Mouse (Mus musculus) hindbrain, postnatal 0 days (tissue): ENCODE measurements at regions not wholly inside any gene's neighbourhood (a gene's known extent, or its start where the extent isn't known, plus 50 kb on each side); places are given as distances from the start of the nearest gene placed in this dataset.

ENCODE experiments used
- ATAC-seq: fragments of 200-750 bp; cut with Nextera tagmentation; 2 replicates; pipeline ENCODE4 v1.8.0; 2017; ENCODE audit warnings: mild to moderate bottlenecking, moderate TSS enrichment, moderate library complexity
- DNase-seq: peaks from one replicate; pipeline ENCODE4 v3.0.0-alpha.2; 2015; ENCODE audit warnings: low spot score
- H3K27ac ChIP-seq: fragments of 300-500 bp; sonication (generic); 2 replicates; pipeline ENCODE4 v1.5.1; 2014; ENCODE audit warnings: mild to moderate bottlenecking
- H3K27me3 ChIP-seq: fragments of 300-500 bp; sonication (generic); 2 replicates; pipeline ENCODE4 v1.6.1; 2014; ENCODE audit warnings: low read length, mixed read lengths; ENCODE audit not compliant: insufficient read depth
- H3K36me3 ChIP-seq: fragments of 300-500 bp; sonication (generic); 2 replicates; pipeline ENCODE4 v1.6.1; 2014; ENCODE audit warnings: low read length, mixed read lengths; ENCODE audit not compliant: insufficient read depth
- H3K4me1 ChIP-seq: fragments of 300-500 bp; sonication (generic); 2 replicates; pipeline ENCODE4 v1.6.1; 2014; ENCODE audit warnings: antibody characterized with exemption, low read length, mixed read lengths; ENCODE audit not compliant: insufficient read depth
- H3K4me2 ChIP-seq: fragments of 300-500 bp; sonication (generic); 2 replicates; pipeline ENCODE4 v1.6.1; 2014; ENCODE audit warnings: low read depth, mild to moderate bottlenecking, low read length, moderate library complexity, mixed read lengths
- H3K4me3 ChIP-seq: fragments of 300-500 bp; sonication (generic); 2 replicates; pipeline ENCODE4 v1.5.1; 2014; ENCODE audit warnings: low read length
- H3K9ac ChIP-seq: fragments of 300-500 bp; sonication (generic); replicated peaks from 2 replicates; pipeline ENCODE4 v1.6.1; 2014; ENCODE audit warnings: mild to moderate bottlenecking, low read length, moderate library complexity, mixed read lengths
- H3K9me3 ChIP-seq: fragments of 300-500 bp; sonication (generic); 2 replicates; pipeline ENCODE4 v1.6.1; 2016; ENCODE audit warnings: low read length, mixed read lengths
- CTCF ChIP-seq: IDR thresholded peaks from 2 replicates; pipeline ENCODE4 v1.5.1; 2016; ENCODE audit warnings: antibody characterized with exemption, control low read depth, low read depth
- WGBS: fragments of 180-500 bp; shearing (Covaris S2); extraction: QIAGEN DNeasy Blood & Tissue Kit; methylation state at CpG from one replicate; pipeline ENCODE4 v1.1.7; 2014; 5-methylcytosine and 5-hydroxymethylcytosine counted together

GRCm38 (mm10) chr10:37339658-37340057, 200.9 kb upstream of the Marcks start:
- H3K4me1 ChIP-seq: no peaks in the 10 kb centered on the region
- H3K36me3 ChIP-seq: no peaks in the 10 kb centered on the region
- no peak for TF ChIP-seq CTCF
- H3K27me3 ChIP-seq: no peaks in the 10 kb centered on the region
- no peaks in the 10 kb centered on the region for H3K9me3 ChIP-seq
- ATAC-seq (no peak), DNase-seq (no peak)
- H3K4me2 ChIP-seq: no peak overlapping the region
- H3K27ac ChIP-seq: no peak overlapping the region
- no peak overlapping the region for H3K4me3 ChIP-seq
- no peak overlapping the region for H3K9ac ChIP-seq
- WGBS: 92% methylated on average over 3 of the region's 3 CpGs

- Histone ChIP-seq H3K9ac (no peak overlapping the region), H3K4me2 (no peak overlapping the region), H3K27me3 (no peaks in the 10 kb centered on the region), H3K4me1 (no peaks in the 10 kb centered on the region), H3K36me3 (no peaks in the 10 kb centered on the region), H3K9me3 (no peaks in the 10 kb centered on the region), H3K4me3 (no peak overlapping the region), H3K27ac (no peak overlapping the region)
- no peak for TF ChIP-seq CTCF
- DNase-seq: no peak
- no peak for ATAC-seq
- 72% methylated on average over 4 of the region's 4 CpGs for WGBS
Observed at GRCm38 (mm10) chr10:37338073-37338912, 199.6 kb upstream of the Marcks start.

- H3K9me3 ChIP-seq: no peaks in the 10 kb centered on the region
- no peak overlapping the region for H3K27ac ChIP-seq
Observed at GRCm38 (mm10) chr10:37337172-37337620, 198.5 kb upstream of the Marcks start.

GRCm38 (mm10) chr10:37335148-37335547, 196.4 kb upstream of the Marcks start:
- TF ChIP-seq CTCF: no peak
- WGBS: 84% methylated on average over 3 of the region's 3 CpGs
- no peak for ATAC-seq

More at GRCm38 (mm10) chr10:37337172-37337620, 198.5 kb upstream of the Marcks start:
- H3K4me3 ChIP-seq: no peak overlapping the region
- no peaks in the 10 kb centered on the region for H3K36me3 ChIP-seq
- 65% methylated on average over 3 of the region's 3 CpGs for WGBS
- H3K9ac ChIP-seq: no peak overlapping the region
- ATAC-seq (no peak), DNase-seq (no peak)
- H3K4me2 ChIP-seq: no peak overlapping the region
- no peak for TF ChIP-seq CTCF
- H3K27me3 ChIP-seq: no peaks in the 10 kb centered on the region
- no peaks in the 10 kb centered on the region for H3K4me1 ChIP-seq

GRCm38 (mm10) chr10:37326168-37326534, 187.4 kb upstream of the Marcks start:
- Histone ChIP-seq H3K36me3 (no peaks in the 10 kb centered on the region), H3K27ac (no peak overlapping the region), H3K4me2 (no peak overlapping the region), H3K9me3 (no peaks in the 10 kb centered on the region), H3K9ac (no peak overlapping the region), H3K4me3 (no peak overlapping the region), H3K27me3 (no peaks in the 10 kb centered on the region), H3K4me1 (no peaks in the 10 kb centered on the region)
- no peak for TF ChIP-seq CTCF
- DNase-seq: no peak
- no peak for ATAC-seq
- 80% methylated on average over 3 of the region's 3 CpGs for WGBS

More at GRCm38 (mm10) chr10:37335148-37335547, 196.4 kb upstream of the Marcks start:
- no peaks in the 10 kb centered on the region for H3K36me3 ChIP-seq
- no peak overlapping the region for H3K4me3 ChIP-seq
- no peak overlapping the region for H3K4me2 ChIP-seq
- no peak for DNase-seq
- H3K9me3 ChIP-seq: no peaks in the 10 kb centered on the region
- no peak overlapping the region for H3K9ac ChIP-seq
- no peak overlapping the region for H3K27ac ChIP-seq
- H3K27me3 ChIP-seq: no peaks in the 10 kb centered on the region
- no peaks in the 10 kb centered on the region for H3K4me1 ChIP-seq

GRCm38 (mm10) chr10:37325514-37326167, 186.9 kb upstream of the Marcks start:
- Histone ChIP-seq H3K4me1 (no peaks in the 10 kb centered on the region), H3K27me3 (no peaks in the 10 kb centered on the region), H3K9ac (no peak overlapping the region), H3K4me3 (no peak overlapping the region), H3K36me3 (no peaks in the 10 kb centered on the region), H3K4me2 (no peak overlapping the region), H3K9me3 (no peaks in the 10 kb centered on the region), H3K27ac (no peak overlapping the region)
- no peak for TF ChIP-seq CTCF
- WGBS: 73% methylated on average over 6 of the region's 6 CpGs
- DNase-seq: no peak
- no peak for ATAC-seq

- Histone ChIP-seq H3K9me3 (no peaks in the 10 kb centered on the region), H3K9ac (no peak overlapping the region), H3K4me3 (no peak overlapping the region), H3K27me3 (no peaks in the 10 kb centered on the region), H3K36me3 (no peaks in the 10 kb centered on the region), H3K27ac (no peak overlapping the region), H3K4me1 (no peaks in the 10 kb centered on the region), H3K4me2 (no peak overlapping the region)
- WGBS: 76% methylated on average over 1 of the region's 1 CpGs
- no peak for DNase-seq
- ATAC-seq: no peak
- TF ChIP-seq CTCF: no peak
Observed at GRCm38 (mm10) chr10:37323689-37324088, 185.0 kb upstream of the Marcks start.
